ENCODE assay signal across 23 mouse cellular contexts in genomic region chr1:74219922-74220321, GRCm38 (mm10). TPM values are rescaled to one million over a fixed set of nuclear protein-coding genes. Genes with fewer than 3 reads are reported as not detected.
"Had no signal": no experiment of that assay in that cellular context is flagged by ENCODE, and none has a peak within 500 bp of the region (broad histone marks: within the 10 kb centered on the region; RNA-seq: fewer than 3 reads in every experiment).

No protein-coding gene starts in this region.

- H3K4me1 ChIP-seq: lung, embryonic 15.5 days; midbrain, embryonic 13.5 days; midbrain, embryonic 15.5 days; neural tube, embryonic 12.5 days; stomach, embryonic 15.5 days had no signal

- H3K4me3 ChIP-seq: lung, embryonic 15.5 days; megakaryocyte, embryonic 14.5 days; midbrain, embryonic 13.5 days; midbrain, embryonic 15.5 days; neural tube, embryonic 12.5 days; stomach, embryonic 15.5 days had no signal

- H3K27me3 ChIP-seq: lung, embryonic 15.5 days; midbrain, embryonic 13.5 days; neural tube, embryonic 12.5 days; stomach, embryonic 15.5 days had no signal

- H3K27ac ChIP-seq: lung, embryonic 15.5 days; macrophage; midbrain, embryonic 13.5 days; midbrain, embryonic 15.5 days; neural tube, embryonic 12.5 days; stomach, embryonic 15.5 days; stomach, postnatal 0 days had no signal

- ATAC-seq: liver, postnatal 0 days; lung, postnatal 0 days; midbrain, embryonic 13.5 days; midbrain, embryonic 15.5 days had no signal

- H3K9me3 ChIP-seq: lung, embryonic 15.5 days; megakaryocyte, embryonic 14.5 days; midbrain, embryonic 13.5 days; midbrain, embryonic 15.5 days; neural tube, embryonic 12.5 days; stomach, embryonic 15.5 days had no signal

- H3K36me3 ChIP-seq: lung, embryonic 15.5 days; midbrain, embryonic 13.5 days; midbrain, embryonic 15.5 days; neural tube, embryonic 12.5 days; stomach, embryonic 15.5 days had no signal

- H3K4me2 ChIP-seq: lung, embryonic 15.5 days; midbrain, embryonic 13.5 days; midbrain, embryonic 15.5 days; neural tube, embryonic 12.5 days; stomach, embryonic 15.5 days had no signal

- DNase-seq: liver, postnatal 0 days; lung, adult 2 months; lung, postnatal 14 days; lung, postnatal 36 days; right cerebral cortex, postnatal 14 days; thymus, adult 2 months; thymus, postnatal 25 days; thymus, postnatal 4 days had no signal

- H3K9ac ChIP-seq: liver, postnatal 0 days; lung, embryonic 15.5 days; midbrain, embryonic 13.5 days; midbrain, embryonic 15.5 days; neural tube, embryonic 12.5 days; stomach, embryonic 15.5 days had no signal

RNA-seq across cellular contexts. Expression of gene Cxcr1, which starts 25.5 kb away (rescaled TPM):
- total RNA-seq: megakaryocyte progenitor cell, adult 5-6 weeks; midbrain, postnatal 0 days; monocyte, adult 5-6 weeks had no signal
- polyA plus RNA-seq: liver, postnatal 0 days; lung, embryonic 15.5 days; lung, postnatal 0 days; macrophage; midbrain, embryonic 13.5 days; midbrain, embryonic 15.5 days; midbrain, postnatal 0 days; neural tube, embryonic 12.5 days; neural tube, embryonic 14.5 days; stomach, embryonic 15.5 days; testis, adult 2 months; thymus, adult 2 months; urinary bladder, adult 2 months had no signal

RNA-seq across cellular contexts. Expression of gene Gpbar1, which starts 58.4 kb away (rescaled TPM):
- total RNA-seq: megakaryocyte progenitor cell, adult 5-6 weeks; midbrain, postnatal 0 days; monocyte, adult 5-6 weeks had no signal
- polyA plus RNA-seq: macrophage; midbrain, postnatal 0 days; neural tube, embryonic 12.5 days; neural tube, embryonic 14.5 days had no signal
